Mouse (Mus musculus) ovary, adult 18-20 months (tissue): ENCODE data around the gene Flywch2.

ENCODE experiments used
- DNase-seq: peaks from one replicate; pipeline ENCODE4 v3.0.0; 2022; ENCODE audit warnings: low spot score, mixed read lengths

Flywch2 gene

DNA sequence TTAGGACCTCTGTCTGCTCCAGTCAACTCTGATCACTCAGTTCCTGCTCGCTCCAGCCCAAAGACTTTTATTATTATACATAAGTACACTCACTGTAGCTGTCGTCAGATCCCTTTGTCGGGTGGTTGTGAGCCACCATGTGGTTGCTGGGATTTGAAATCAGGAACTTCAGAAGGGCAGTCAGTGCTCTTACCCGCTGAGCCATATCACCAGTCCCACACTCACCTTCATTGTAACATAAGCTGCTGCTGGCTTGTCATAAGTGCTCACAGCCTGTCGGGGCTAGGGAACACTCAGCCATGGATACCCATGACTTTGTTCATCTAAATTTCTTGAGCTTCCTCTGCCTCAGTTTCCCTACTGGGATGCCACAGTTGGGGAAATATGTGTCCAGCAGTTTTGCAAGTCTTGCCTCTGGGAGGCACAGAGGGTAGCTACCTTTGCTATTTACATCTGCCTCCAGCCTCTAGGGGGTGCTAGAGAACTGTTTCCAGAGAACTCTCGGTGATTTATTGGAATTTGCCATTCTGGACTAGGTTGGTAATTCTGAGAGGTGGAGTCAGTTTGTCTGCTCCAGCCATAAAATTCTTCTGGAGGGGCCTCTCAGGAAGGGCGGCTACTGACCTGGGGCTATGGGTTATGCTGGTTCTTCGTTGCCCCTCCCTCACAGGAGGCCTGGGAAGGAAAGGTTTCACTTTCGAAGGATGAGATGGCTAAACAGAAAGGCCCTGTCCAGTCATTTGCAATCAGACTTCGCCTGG is 37.1 kb downstream of the Flywch2 start:
- DNase-seq, result no peak

DNA sequence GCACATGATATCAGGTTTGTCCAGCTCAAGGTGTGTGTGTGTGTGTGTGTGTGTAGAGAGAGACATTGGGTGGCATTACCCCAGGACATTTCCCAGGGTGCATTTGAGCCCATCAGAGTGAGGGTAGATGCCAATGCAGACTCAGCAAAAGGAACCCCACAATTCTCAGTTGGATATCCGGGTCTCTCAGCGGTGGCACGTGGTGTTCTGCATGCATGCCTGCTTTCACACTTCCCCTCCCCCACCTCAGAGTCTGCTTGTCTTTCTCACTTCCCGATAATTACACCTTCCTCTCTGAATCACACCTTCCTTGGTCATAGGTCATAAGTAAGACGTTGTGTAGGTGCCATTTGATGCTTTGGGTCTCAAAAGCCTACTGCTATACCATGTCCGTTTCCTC is 37.9 kb downstream of the Flywch2 start:
- DNase-seq, result no peak

DNA sequence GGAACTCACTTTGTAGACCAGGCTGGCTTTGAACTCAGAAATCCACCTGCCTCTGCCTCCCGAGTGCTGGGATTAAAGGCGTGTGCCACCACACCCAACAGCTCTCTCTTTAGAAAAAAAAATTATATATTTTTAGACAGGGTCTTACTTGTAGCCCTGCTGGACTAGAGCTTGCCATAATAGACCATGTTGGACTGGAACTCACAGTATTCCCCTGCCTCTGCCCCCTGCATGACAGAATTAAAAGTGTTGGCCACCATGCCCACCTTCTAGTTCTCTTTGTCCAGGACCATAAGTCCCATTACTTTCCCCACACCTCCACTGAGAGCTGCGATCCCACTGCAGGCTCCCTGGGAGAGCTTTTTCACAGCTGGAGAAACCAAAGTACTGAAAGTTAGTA is 38.4 kb downstream of the Flywch2 start:
- no peak for DNase-seq

DNA sequence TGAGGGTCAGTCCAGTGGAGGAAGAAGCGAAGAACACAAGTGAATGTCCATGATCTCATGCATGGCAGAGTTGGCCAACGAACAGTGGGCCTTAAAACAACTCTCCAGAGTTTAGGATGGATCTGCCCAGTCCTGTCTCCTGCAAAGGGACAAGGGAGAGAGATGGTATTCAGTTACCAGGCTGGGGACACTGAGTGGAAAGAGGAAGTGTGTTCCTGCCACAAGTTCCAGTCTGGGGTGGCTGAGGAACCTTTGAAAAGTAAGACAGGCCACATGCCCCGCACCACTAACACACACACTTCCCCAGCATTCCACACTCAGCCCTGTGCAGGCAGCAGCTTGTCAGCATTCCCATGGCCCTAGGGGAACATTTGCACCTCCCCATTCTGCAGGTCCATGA is 39.1 kb downstream of the Flywch2 start:
- DNase-seq, result no peak

DNA sequence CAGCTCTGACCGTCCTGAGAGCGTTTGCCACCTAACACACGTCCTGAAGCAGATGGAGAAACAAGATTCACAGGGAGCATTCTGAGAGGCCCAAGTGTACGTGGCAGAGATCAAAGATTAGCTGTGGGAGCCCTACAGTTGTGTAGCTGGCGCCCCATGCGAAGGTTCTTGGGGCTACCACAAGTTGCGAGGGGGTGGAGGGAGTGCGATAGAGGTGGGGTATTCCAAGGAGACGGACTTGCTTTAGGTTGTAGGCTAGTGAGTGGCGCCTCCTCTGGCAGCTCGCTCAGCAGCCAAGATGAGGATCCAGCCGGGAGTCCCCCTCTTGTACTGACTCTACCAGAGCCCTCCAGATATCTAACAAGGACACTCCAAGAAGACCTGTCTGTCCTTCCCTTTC is 39.6 kb downstream of the Flywch2 start:
- DNase-seq, result no peak

DNA sequence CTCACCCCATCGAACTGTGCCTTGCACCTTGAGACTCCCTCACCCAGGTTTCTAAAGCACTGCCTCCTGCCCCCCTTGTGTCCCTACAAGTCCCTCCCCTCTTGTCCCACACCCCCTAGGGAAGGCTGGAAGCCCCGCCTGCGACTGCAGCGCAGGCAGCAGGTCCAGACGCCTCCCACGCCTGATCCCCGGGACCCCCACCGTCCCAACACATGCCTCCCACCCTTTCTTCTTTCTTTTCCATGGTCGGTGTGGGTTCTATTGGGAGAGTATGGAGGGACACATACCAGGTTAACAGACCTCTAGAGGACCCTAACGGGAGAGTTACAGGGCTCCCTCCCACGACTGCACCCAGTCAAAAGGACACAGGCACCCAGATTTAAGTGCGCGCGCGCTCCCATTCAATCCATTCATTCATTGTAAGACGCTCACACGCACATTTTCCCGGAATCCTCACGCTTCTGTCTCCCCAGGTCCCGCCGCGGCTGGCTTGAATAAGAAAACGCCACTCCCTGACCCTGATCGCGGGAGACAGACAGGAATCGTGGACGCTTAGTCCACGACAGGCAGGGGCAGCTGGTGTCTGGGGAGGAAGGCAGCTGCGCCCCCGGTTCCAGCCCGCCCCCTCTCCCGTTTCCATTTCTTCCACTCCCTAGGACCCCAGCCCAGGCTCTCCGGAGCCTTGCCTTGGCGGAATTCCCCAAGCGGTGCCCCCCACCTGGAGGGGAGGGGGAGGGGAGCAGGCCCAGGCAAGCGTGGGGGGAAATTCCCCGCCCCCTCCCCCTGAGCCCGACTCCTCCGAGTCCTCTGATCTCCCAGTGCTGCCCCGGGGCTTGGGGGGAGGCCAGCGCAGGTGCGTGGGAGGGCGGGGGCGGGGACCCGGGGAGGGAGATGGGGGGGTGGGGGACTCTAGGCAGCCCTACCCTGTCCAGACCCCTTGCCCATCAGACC is 40.3 kb downstream of the Flywch2 start, which contains the start of gene Kremen2:
Kremen2 (minus strand) TSS at position 533 of the 951 bp plus-strand sequence.
- DNase-seq, result no peak

DNA sequence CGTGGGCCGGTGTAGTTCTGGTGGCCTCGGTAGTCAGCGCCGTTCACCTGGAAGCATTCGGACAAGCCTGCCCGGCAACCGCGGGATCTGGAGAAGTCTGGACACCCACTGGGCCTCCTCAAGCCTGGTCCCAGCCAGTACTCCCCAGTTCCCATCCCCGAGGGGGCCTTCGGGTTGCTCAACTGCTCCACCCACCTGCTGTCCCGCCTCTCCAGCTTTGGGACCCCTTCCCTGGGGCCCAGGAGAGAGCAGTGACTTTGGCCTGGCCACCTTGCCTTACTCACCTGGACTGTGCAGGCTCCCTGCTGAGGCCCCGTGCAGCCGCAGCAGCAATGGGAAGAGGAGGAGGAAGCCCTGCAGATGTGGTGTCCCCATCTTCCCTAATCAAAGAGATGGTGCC is 41.2 kb downstream of the Flywch2 start:
- no peak for DNase-seq

DNA sequence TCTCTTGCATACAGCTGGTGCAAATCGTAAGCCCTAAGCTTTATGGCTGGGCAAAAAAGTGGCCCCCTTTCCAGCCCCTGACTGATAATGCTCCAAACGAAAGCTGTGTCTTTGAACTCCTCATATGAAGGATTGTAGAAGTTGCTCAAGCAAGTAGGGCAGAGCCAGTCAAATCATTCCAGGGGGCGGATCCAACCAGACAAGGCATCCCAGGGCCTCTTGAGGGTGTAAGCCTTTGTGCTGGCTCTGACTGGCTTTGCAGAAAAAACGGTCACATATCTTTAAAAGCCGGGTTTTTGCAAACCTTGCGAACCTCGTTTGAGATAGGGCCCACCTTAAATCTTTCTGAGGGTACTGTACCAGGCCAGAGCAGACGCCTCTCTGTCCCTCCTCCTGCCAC is 41.8 kb downstream of the Flywch2 start:
- no peak for DNase-seq

DNA sequence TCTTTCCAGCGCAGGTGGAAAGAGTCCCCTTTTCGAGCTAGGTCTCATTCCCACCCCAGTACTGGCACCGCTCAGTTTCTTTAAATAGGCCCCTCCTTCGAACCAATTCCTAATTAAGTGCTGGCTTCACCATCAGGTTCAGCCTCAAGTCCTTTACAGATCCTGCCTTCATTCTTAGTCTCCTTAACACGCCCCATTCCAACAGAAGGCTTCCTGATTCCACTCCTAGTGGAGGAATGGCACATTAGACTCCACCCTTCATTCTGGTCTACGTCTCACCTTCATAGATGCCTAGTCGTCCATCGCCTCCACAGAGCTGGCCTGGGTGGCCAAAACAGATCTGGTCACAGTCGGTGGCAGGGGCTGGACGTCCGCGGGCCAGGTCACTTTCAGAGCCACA is 42.9 kb downstream of the Flywch2 start:
- no peak for DNase-seq

DNA sequence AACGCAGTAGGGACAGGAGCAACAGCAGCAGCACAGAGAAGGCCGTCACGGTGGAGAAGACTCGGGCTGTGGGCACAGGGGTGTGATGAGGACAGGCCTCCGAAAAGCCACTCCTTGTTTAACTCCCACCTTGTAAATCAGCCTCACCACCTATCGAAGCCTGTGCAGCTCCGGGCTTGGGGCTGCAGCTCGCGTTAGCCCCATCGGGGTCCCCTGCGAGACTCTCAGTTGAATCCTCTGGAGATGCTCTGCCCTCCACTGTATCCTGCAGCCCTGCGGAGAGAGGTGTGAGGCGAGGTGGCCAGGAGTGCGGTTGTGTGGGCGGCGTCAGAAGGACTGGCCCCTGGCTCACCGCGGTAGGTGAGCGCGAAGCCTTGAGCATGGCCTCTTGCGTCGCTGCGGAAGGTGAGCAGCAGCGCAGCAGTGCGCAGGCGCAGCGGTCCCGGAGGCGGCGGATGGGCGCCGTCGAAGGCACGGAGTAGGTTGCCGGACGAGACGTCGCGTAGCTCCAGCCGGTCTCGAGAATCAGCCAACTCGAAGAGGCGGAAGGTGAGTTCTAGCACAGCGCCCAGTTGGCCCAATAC is 43.6 kb downstream of the Flywch2 start:
- no peak for DNase-seq

DNA sequence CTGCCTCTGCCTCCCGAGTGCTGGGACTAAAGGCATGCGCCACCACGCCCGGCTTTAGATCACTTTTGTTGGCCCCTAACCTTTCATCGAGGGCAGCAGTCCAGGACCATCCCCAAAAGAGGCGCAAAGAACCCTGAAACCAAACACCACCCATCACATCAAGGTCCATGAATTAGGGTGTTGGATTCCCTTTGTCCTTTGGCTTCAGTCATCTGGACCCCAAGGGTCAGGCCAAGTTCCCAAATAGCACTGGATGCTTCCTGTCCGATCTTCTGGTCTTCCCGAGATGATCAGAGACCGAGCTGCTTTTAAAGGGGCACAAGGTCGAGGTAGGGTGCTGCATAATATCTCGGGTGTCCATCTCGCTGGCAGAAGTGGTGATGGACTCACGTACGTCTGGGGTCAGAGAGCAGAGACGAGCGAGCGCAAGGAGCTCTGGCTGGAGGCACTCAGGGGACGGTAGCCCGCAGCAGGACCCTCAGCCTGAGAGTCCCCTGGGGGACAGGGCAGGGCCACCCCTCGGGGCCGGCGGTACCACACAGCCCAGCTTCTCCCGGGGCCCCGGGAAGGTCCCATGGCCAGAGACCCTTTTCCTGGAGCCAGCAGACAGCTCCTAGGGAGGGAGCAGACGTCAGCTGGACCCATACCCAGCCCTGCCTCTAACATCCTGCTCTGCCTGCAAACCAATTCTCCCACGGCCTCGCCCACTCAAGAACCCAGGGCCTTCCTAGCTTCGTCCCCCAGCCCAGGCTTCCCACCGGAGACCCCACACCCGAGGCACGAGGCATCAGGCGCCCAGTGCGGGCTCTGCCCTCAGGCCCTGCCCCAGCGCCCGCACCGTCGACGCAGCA is 44.3 kb downstream of the Flywch2 start:
- no peak for DNase-seq

DNA sequence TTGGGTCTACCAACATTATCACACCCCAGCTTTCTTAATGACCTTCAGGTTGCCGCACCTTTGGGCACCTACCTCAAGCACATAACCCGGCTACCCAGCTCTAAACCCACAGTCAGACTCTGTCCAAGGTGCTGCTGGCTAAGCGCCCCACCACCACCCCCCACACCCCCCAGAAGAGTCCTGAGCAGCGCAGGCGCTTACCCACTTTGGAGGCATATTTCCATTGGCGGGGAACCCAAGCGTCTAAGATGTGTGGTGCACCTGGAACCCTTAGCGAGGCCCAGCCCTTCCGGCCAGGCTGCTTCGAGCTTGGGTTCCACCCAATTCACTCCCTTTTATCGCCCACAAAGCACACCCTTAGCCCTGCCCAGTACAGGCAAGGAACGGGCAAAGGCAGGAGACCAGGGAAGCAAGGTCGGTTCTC is 45.3 kb downstream of the Flywch2 start, which contains the start of gene Paqr4:
Paqr4 (minus strand) TSS at position 270 of the 424 bp plus-strand sequence.
- no peak for DNase-seq

DNA sequence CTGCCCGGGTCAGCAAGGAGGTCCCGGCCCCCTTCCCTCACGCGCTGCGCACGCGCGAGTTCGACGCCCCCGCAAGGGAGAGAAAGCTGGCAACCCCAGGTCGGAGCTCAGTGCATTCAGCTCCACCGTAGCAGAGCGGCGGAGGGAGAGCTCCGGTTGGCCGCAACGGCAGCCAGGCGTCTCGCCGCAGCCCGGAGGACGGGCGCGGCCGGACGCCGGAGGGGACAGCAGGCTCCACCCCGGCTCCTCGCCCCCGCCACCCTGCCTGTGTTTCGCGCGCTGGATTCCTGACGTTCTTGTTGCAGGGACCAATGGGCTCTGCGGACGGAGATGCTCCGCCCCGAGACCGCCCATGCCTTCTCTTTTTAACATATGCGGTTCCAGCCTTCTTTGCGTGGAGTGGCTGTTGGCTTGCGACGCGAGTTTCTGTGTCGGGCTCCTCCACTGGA is 45.7 kb downstream of the Flywch2 start:
- DNase-seq, result peak; percentile 82

DNA sequence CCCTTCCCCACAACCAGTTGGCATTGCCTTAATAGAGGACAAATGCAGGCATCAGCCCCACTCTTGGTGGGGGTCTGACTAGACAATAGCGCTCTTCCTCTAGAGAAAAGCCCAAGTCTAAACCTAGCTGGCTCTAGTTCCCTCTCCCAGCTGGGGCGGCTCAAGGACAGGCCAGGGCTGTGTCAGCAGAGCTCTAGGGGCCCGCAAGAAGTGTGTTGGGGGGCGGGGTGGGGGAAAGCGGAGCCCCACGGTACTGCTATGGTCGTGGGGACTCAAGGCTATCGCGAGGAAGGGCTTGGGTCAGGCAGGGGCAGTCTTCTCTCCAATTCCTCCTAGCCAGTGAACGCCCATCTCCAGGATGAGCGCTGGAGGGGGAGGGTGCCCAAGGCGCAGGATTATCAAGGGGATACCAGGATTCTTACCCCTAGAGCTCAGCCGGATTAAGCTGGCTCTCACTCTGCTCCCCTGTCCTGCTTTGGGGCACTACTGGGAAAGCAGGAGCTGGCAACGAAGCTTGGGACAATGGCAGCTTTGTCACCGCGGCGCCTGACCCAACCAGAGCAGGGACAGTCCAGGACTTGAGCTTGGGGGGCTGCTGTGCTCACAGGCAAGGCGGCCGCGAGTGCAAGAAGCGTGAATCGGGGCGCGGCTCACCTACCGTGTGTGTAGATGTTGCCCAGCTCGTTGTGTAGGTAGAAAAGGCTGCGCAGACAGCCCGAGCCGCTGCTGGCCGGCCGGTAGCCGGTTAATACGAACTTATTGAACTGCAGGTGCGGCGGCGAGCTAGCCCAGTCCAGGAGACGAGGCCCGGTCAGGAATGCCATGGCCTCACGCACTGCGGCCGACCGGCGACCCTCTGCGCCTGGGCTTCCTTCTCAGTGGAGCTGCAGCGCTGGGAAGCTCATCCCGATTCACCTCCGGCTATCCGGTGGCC is 46.4 kb downstream of the Flywch2 start:
- DNase-seq, result no peak

DNA sequence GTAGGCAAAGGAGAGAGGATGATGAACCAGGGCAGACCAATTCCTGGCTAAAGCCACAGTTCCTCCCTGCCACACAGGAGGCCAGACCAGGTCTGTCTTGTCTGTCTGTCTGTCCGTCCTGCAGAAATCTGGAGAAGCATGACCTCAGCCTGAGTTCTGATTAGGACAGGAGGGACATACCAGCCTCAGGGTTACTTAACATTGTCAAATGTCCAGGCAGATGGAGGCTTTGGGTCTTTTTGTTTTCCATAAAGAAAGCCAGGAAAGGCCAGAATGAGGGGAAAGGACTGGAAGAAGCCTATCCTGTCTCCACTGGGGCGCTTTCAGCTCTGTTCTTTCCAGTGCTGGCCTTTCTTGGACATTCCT is 47.1 kb downstream of the Flywch2 start:
- DNase-seq, result no peak

DNA sequence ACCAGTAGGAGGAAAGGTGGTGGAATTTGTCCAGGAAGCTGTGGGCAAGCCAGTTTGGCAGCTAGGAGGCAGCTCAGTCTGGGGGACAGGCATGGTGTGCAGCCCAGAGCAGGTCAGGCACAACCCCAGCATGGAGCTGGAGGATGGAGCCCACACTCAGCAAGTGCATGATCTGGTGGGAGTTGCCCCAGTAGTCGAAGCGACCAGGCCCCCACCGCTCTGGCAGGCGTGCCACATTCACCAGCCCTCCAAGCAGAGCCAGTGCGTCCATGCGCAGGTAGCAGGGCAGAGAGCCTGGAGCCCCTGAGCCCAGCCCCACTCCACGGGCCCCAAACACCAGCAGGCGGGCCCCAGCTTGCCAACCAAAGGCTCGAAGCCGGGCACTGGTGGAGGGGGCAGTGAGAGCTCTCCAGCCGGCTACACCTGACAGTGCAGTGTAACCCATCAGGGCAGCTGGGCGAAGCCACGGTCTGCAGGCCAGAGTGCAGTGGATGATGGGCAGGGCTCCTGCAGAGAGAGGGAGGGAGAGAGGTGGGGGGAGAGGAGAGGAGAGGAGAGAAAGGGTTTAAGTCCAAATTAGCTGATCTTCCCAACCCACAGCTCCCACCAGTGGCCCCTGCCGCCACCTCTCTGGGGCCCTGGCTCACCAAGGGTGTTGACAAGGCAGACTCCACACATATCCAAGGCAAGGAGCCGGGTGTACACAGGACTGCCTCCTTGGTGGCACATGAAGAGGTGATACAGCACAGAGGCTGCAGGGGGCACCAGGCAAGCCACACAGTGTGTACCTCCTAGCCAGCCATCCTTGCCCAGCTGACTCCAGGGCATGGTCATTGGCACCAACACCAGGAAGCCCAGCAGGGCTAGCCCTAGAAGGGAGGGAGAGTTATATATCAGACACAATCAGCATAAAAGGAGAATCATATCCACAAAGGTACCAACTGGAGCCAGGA is 48.1 kb downstream of the Flywch2 start:
- DNase-seq, result no peak

DNA sequence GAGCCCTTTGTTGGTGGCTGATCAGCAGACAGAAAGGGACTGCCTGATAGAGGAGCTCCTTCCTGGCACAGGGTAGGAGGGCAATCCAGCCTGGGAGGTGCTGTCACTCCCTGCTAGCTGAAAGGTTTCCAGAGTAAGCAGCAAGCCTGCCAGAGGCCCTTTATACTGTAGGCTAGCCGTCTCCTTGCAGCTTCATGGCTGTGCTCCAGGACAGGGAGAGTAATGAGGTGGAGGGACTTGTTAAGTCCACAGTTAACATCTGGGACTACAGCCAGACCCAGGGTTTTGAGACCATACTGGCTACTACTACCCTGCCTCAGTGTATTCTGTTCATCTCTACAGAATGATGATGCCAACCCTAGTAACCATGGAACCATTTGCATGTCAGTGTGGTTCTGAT is 51.5 kb downstream of the Flywch2 start:
- DNase-seq, result no peak

DNA sequence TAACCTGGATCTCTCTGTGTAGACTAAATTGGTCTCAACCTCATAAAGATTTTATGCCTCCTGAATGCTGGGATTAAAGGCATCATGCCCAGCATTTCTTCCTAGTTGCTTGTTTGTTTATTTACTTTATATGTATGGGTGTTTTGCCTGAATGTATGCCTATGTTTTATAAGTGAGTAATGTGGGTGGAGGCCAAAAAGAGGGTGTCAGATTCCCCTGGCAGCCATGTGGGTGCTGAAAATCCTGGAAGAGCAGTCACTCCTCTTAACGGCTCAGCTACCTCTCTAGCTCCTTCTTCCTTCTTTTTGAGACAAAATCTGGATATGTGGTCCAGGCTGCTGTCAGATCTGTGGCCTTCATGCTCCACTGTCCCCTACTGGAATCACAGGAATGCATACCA is 55.4 kb downstream of the Flywch2 start:
- DNase-seq, result no peak
